Mouse (Mus musculus): ENCODE data around the gene Slc35f2. TPM values are rescaled to one million over a fixed set of nuclear protein-coding genes. Genes with fewer than 3 reads are reported as not detected.

Slc35f2 gene
- polyA plus RNA-seq (2012; ENCODE audit: low replicate concordance), result 0.55 and 1.5 TPM in 2 replicates

DNA sequence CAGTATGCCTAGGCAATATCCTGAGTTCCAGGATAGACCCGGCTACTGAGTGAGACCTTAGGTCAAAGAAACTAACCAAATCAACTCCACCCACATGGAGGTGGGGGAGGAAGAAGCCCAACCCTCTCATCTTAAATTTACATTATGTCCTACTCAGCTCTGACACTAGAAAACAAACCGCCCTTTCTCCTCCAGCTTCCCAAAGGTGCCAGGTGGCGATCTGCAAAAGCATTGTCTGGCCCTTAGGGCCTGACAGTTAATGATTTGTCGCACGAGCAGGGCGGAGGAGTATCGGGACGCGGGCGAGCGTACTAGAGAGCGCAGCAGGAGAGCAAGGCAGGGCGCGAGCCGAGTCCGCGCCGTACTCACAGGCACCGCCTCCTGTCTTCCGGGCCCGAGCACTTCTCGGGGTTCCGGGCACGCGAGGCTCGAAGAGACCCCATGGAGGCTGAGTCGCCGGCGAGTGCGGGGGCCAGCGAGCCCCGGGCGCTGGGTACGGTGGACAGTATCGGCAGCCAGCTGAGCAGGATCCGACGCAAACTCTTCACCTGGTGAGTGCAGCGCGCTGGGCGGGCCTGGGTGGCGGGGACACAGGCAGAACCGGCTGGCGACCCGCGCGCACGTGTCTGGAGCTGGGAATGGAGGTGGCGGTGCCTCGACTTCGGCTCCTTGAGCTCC lies at the start of gene Slc35f2:
TSS of gene Slc35f2 (plus strand) at position 195 of the 678 bp plus-strand sequence.

GRCm38 (mm10) chr9:53849864-53850263 lies 78.5 kb downstream of the Slc35f2 start, which contains the start of gene Sln:
TSS of gene Sln (plus strand) at chr9:53850164.

Other genes with a start within 250 kb of the Slc35f2 start
- gene Atm, start 234.8 kb upstream of the Slc35f2 start, polyA plus RNA-seq (2012; ENCODE audit: low replicate concordance), result 0.68 and 2.6 TPM in 2 replicates
- gene Npat, start 234.5 kb upstream of the Slc35f2 start, polyA plus RNA-seq (2012; ENCODE audit: low replicate concordance), result 0.96 and 1.1 TPM in 2 replicates
- 1.4 and 71.7 TPM in 2 replicates for gene Acat1, start 161.2 kb upstream of the Slc35f2 start, polyA plus RNA-seq (2012; ENCODE audit: low replicate concordance)
- gene Cul5, start 101.5 kb upstream of the Slc35f2 start, polyA plus RNA-seq (2012; ENCODE audit: low replicate concordance), result 4.9 and 9.8 TPM in 2 replicates
- gene Rab39, start 65.3 kb upstream of the Slc35f2 start, polyA plus RNA-seq (2012; ENCODE audit: low replicate concordance), result 2.6 and 3.7 TPM in 2 replicates
- not detected in 2 replicates for gene Sln, start 78.6 kb downstream of the Slc35f2 start, polyA plus RNA-seq (2012; ENCODE audit: low replicate concordance)
- not detected in 2 replicates for gene Elmod1, start 203.8 kb downstream of the Slc35f2 start, polyA plus RNA-seq (2012; ENCODE audit: low replicate concordance)